Mouse (Mus musculus) forebrain, embryonic 14.5 days (tissue): Measurements from ENCODE around the gene Kif1b. TPM values are rescaled to one million over a fixed set of nuclear protein-coding genes. Genes with fewer than 3 reads are reported as not detected.
"Not testable (repeated sequence)": the region's sequence is repeated elsewhere in the genome, so short reads cannot be mapped to it uniquely, and the experiment has no call there.

Experiments
- ATAC-seq: fragments of 200-750 bp; cut with Nextera tagmentation; 2 replicates; pipeline ENCODE4 v1.8.0; 2017; ENCODE audit warnings: mild to moderate bottlenecking, moderate library complexity
- DNase-seq: peaks from one replicate; pipeline ENCODE4 v3.0.0-alpha.2; 2015; ENCODE audit warnings: low spot score
- H3K27ac ChIP-seq: fragments of 300-500 bp; sonication (generic); 2 replicates; pipeline ENCODE4 v1.5.1; 2014; ENCODE audit warnings: low read depth, mild to moderate bottlenecking, control low read depth, low read length, moderate library complexity
- H3K27me3 ChIP-seq: fragments of 300-500 bp; sonication (generic); replicated peaks from 2 replicates; pipeline ENCODE4 v1.6.1; 2014; ENCODE audit warnings: low read length, control low read depth, mixed read lengths; ENCODE audit not compliant: control insufficient read depth, insufficient read depth
- H3K36me3 ChIP-seq: fragments of 300-500 bp; sonication (generic); 2 replicates; pipeline ENCODE4 v1.6.1; 2014; ENCODE audit warnings: low read length, control low read depth; ENCODE audit not compliant: control insufficient read depth, insufficient read depth
- H3K4me1 ChIP-seq: fragments of 300-500 bp; sonication (generic); 2 replicates; pipeline ENCODE4 v1.6.1; 2014; ENCODE audit warnings: antibody characterized with exemption, low read length, control low read depth; ENCODE audit not compliant: control insufficient read depth, insufficient read depth
- H3K4me2 ChIP-seq: fragments of 300-500 bp; sonication (generic); 2 replicates; pipeline ENCODE4 v1.6.1; 2014; ENCODE audit warnings: mild to moderate bottlenecking, control low read depth, low read length
- H3K4me3 ChIP-seq: fragments of 300-500 bp; sonication (generic); 2 replicates; pipeline ENCODE4 v1.5.1; 2014; ENCODE audit warnings: low read depth, low read length, control low read depth
- H3K9ac ChIP-seq: fragments of 300-500 bp; sonication (generic); 2 replicates; pipeline ENCODE4 v1.6.1; 2014; ENCODE audit warnings: mild to moderate bottlenecking, low read length, control low read depth, moderate library complexity
- H3K9me3 ChIP-seq: fragments of 300-500 bp; sonication (generic); replicated peaks from 2 replicates; pipeline ENCODE4 v1.6.1; 2016; ENCODE audit warnings: low read length, control low read depth, mixed read lengths; ENCODE audit not compliant: control insufficient read depth
- WGBS: fragments of 180-500 bp; shearing (Covaris S2); extraction: QIAGEN DNeasy Blood & Tissue Kit; methylation state at CpG from one replicate; pipeline ENCODE4 v1.1.7; 2014; 5-methylcytosine and 5-hydroxymethylcytosine counted together
- polyA plus RNA-seq: library from polyadenylated mRNA; unstranded; fragments of >200 nt; fragmentation: Nextera tagmentation; extraction: Ambion mirVana; gene quantifications from 2 replicates; pipeline ENCODE4 v1.2.1, GENCODE M21; 2014

Gene Kif1b
- polyA plus RNA-seq, 1 experiment from 2014 or later, result 101 TPM

DNA sequence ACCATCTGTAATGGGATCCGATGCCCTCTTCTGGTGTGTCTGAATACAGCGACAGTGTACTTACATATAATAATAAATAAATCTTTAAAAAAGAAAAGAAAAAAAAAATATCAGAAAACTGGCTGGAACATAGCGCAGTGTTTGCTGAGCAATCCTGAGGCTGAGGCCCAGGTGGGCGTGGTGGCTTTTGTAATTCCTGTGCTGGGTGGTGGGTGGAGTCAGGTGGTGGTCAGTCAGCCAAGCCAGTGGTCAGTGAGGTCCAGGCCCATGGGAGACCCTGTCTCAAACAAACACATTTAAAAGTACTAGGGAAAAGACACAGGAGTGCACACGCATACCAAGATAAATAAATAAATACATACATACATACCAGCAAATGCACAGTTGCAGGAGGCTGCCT is 135.4 kb downstream of the Kif1b start:
- peaks cover 19% of the 10 kb centered on the region for H3K36me3 ChIP-seq
- no peaks in the 10 kb centered on the region for H3K27me3 ChIP-seq
- no peaks in the 10 kb centered on the region for H3K9me3 ChIP-seq
- H3K27ac ChIP-seq, result peak overlapping the region; percentile 44; the same call in 1 of the 2 replicates
- no peaks in the 10 kb centered on the region for H3K4me1 ChIP-seq
- H3K4me3 ChIP-seq, result no peak overlapping the region
- no peak overlapping the region for H3K9ac ChIP-seq
- DNase-seq (no peak), ATAC-seq (no peak)
- 91% methylated on average over 5 of the region's 5 CpGs for WGBS
- H3K4me2 ChIP-seq, result no peak overlapping the region

DNA sequence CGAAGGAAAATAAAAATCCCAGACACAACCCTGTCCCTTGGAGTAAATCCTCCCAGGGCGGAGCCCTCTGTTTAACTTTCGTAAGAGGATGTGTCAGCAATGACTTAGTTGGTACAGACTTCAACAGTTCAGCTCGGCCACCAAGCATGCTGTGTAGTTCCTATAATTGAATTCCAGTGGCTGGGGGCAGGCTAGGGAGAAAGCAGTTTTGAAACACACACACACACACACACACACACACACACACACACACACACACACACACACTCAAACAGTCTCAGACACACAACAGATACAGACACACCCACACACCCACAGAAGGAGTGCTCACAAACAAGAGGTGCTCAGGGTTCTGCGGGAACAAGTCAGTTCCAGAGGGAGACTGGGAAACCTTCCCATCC is 135.9 kb downstream of the Kif1b start:
- H3K4me1 ChIP-seq, result no peaks in the 10 kb centered on the region
- H3K27ac ChIP-seq, result no peak overlapping the region
- no peak for DNase-seq
- H3K27me3 ChIP-seq, result no peaks in the 10 kb centered on the region
- no peak for ATAC-seq
- no peak overlapping the region for H3K9ac ChIP-seq
- peaks cover 14% of the 10 kb centered on the region for H3K36me3 ChIP-seq
- H3K9me3 ChIP-seq, result no peaks in the 10 kb centered on the region
- no peak overlapping the region for H3K4me2 ChIP-seq
- 80% methylated on average over 5 of the region's 5 CpGs for WGBS
- no peak overlapping the region for H3K4me3 ChIP-seq

DNA sequence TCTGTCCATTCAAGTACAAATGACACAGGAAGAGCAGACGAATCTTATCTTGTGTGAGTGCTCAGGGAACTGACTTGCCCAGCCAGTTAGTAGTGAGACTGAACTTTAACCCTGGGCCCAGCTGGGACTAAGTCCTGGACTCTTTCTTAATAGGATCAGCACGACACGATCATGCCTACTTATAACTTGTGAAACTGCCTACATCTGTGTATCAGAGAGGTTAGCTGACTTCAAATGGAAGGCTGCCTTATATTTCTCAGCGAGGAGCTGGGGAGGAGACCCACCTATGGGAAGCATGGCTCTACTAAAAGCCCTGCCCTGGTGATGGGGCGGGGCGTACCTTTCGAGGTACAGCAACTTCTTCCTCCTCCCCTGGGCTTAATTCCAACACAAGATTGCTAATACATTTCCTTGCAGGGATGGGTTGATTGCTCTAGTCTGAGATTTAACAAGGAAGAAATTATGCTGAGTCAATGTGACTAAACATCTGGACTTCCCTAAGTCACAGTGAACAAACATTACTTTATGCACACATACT is 137.0 kb downstream of the Kif1b start:
- H3K9ac ChIP-seq, result no peak overlapping the region
- no peak overlapping the region for H3K27ac ChIP-seq
- H3K4me1 ChIP-seq, result no peaks in the 10 kb centered on the region
- no peak overlapping the region for H3K4me2 ChIP-seq
- no peak for DNase-seq
- no peak overlapping the region for H3K4me3 ChIP-seq
- peaks cover 9% of the 10 kb centered on the region for H3K36me3 ChIP-seq
- H3K27me3 ChIP-seq, result no peaks in the 10 kb centered on the region
- no peak for ATAC-seq
- H3K9me3 ChIP-seq, result no peaks in the 10 kb centered on the region
- 76% methylated on average over 7 of the region's 7 CpGs for WGBS

DNA sequence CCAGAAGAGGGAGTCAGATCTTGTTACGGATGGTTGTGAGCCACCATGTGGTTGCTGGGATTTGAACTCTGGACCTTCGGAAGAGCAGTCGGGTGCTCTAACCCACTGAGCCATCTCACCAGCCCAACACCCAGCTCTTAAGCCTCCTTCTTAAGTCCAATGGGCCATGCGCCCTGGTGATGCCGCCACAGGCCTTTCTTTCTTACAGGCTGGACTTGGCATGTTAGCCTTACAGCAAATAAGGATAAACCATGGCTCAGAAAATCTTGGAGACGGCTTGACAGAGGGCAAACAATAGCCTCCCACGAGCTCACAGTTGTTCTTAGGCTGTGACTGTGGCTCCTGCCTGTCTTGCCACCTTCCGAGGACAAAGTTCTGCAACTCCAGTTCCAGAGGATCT is 137.6 kb downstream of the Kif1b start:
- not testable (repeated sequence) for DNase-seq, ATAC-seq, H3K4me3 ChIP-seq, H3K27ac ChIP-seq, H3K4me2 ChIP-seq, H3K4me1 ChIP-seq, H3K9ac ChIP-seq, H3K9me3 ChIP-seq, H3K36me3 ChIP-seq, H3K27me3 ChIP-seq
- 76% methylated on average over 7 of the region's 8 CpGs for WGBS

DNA sequence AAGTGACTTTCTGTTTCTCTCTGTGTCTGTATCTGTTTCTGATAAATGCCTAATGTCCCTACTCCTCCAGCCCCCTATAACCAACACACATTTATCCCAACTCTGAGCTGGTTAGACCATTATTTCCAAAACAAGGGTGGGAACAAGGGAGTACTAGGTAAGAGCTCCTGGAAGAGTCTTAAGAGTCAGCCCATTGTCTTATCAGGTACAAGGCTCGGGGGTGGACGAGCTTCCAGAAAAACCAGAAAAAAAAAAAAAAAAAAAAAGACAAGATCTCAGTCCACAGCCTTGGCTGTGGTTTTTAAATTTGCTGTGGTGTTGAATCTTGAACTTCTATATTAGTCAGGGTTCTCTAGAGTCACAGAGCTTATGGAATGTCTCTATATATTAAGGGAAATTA is 139.5 kb downstream of the Kif1b start:
- no peaks in the 10 kb centered on the region for H3K9me3 ChIP-seq
- H3K4me2 ChIP-seq, result no peak overlapping the region
- WGBS, result 71% methylated on average over 2 of the region's 2 CpGs

DNA sequence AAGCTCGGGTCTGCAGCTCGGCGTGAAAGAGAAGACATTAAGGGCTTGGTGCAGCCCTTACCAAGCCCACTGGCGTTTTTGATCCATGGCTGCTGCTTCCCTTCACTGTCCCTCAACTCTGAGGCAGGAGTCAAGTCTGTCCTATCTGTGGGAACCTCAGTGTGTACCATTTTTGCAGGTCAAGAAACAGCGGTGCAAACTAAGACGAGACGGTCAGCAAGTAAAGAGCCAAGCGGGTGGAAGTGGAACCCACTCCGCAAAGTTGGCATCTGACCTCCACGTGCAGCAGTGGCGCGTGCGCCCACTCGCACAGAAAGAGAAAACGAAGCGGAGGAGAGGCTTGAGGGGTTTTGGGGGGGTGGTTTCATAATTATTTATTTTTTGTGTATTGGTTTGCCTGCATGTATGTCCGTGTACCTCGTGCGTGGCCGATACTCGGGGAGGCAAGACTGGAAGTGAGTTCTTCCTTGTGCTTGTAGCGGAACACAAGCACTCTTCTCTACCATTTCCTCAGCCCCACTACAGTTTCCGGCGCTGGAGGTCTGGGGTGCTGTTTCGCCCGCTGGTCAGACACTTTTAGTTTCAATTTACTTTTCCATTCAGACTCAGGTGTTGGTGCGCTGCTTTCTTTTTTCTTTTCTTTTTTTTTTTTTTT is 140.4 kb downstream of the Kif1b start:
- peak; percentile 33 for DNase-seq
- no peaks in the 10 kb centered on the region for H3K27me3 ChIP-seq
- 0 out of 2 replicates have a peak, but pooled peaks cover 20% of the 10 kb centered on the region for H3K36me3 ChIP-seq
- H3K4me1 ChIP-seq, result no peaks in the 10 kb centered on the region
- no peaks in the 10 kb centered on the region for H3K9me3 ChIP-seq
- peak; percentile 66 for ATAC-seq
- H3K4me3 ChIP-seq, result peak overlapping the region; percentile 90
- H3K4me2 ChIP-seq, result peak overlapping the region; percentile 79
- H3K27ac ChIP-seq, result no peak overlapping the region
- H3K9ac ChIP-seq, result peak overlapping the region; percentile 88
- WGBS, result under 1% methylated on average over 27 of the region's 27 CpGs

More for the DNA sequence above, 139.5 kb downstream of the Kif1b start:
- DNase-seq, result no peak
- no peak overlapping the region for H3K4me3 ChIP-seq
- H3K27ac ChIP-seq, result no peak overlapping the region
- no peak overlapping the region for H3K9ac ChIP-seq
- no peaks in the 10 kb centered on the region for H3K4me1 ChIP-seq
- no peak for ATAC-seq
- H3K36me3 ChIP-seq, result 0 out of 2 replicates have a peak, but pooled peaks cover 17% of the 10 kb centered on the region
- H3K27me3 ChIP-seq, result no peaks in the 10 kb centered on the region

DNA sequence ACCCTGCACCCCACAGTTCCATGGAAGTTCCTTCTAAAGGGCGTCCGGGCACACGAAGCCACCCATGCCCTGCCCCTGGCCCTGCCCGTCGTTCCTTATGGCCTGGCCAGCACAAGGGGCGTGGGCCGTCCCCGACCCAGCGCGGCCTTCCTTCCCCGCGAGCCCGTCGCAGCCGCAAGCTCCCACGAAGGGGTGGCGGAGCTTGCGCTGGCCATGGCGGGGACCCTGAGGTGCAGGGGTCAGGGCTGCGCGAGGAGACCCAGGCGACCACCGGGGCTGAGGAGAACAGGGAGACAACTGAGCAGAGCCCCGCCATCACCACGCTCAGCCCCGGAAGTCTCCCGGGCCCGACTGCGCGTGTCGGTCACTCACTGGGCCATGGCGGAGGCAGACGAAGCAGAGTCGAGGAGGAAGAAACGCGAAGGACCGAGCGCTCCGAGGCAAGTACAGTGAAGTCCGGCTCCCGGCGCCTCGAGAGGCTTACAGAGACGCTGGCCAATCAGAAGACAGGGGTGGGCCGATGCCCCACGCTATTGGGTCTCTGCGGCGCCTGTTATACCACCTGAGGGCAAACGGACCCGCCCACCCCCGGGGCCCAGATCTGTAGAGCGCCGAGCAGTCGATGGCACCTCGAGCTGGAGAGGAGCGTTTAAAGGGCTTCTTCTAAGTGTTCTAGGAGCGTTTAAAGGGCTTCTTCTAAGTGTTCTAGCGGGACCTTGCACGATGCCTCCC is 141.1 kb downstream of the Kif1b start, which contains the start of gene Pgd:
TSS of gene Pgd (minus strand) at position 557 of the 732 bp plus-strand sequence.
- WGBS, result under 1% methylated on average over 47 of the region's 59 CpGs
- Histone ChIP-seq H3K4me2 (peak within 1 kb of the TSS; percentile 87), H3K4me3 (peak within 1 kb of the TSS; percentile 90), H3K36me3 (peaks cover 26% of the 10 kb centered on the region), H3K9ac (peak within 1 kb of the TSS; percentile 88), H3K27me3 (no peaks in the 10 kb centered on the region), H3K27ac (peak within 1 kb of the TSS; percentile 60), H3K4me1 (no peaks in the 10 kb centered on the region), H3K9me3 (no peaks in the 10 kb centered on the region)
- DNase-seq (peak; percentile 98), ATAC-seq (peak; percentile 100)

- H3K9ac ChIP-seq, result no peak overlapping the region
- no peak overlapping the region for H3K27ac ChIP-seq
- no peak for ATAC-seq
- no peak overlapping the region for H3K4me2 ChIP-seq
- H3K36me3 ChIP-seq, result peaks cover 46% of the 10 kb centered on the region
- no peak overlapping the region for H3K4me3 ChIP-seq
- H3K27me3 ChIP-seq, result no peaks in the 10 kb centered on the region
- no peaks in the 10 kb centered on the region for H3K9me3 ChIP-seq
- H3K4me1 ChIP-seq, result no peaks in the 10 kb centered on the region
- no peak for DNase-seq
- WGBS, result 68% methylated on average over 5 of the region's 5 CpGs
Measured at GRCm38 (mm10) chr4:149164150-149164549, 143.3 kb downstream of the Kif1b start.

DNA sequence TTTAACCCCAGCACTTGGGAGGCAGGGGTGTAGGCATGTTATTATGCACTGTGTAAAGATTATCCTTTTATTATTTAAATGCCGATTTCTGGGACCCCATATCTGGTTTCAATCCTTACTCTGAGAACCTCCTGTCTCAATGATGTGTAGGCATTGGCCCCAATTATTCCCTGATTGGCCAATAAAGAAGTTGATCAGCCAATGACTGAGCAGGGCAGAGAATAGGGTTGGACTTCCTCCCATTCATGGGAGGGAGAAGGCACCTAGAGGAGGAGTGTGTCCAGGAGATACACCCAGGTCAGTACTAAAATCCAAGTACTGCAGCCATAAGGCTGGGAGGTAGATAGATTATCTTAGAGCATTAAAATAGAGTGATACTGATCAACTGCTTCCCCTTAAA is 144.3 kb downstream of the Kif1b start:
- H3K9me3 ChIP-seq, result no peaks in the 10 kb centered on the region
- no peak overlapping the region for H3K4me3 ChIP-seq
- ATAC-seq (no peak), DNase-seq (no peak)
- no peak overlapping the region for H3K27ac ChIP-seq
- H3K9ac ChIP-seq, result no peak overlapping the region
- H3K36me3 ChIP-seq, result peaks cover 55% of the 10 kb centered on the region
- WGBS, result 39% methylated on average over 1 of the region's 1 CpGs
- no peaks in the 10 kb centered on the region for H3K27me3 ChIP-seq
- no peak overlapping the region for H3K4me2 ChIP-seq
- no peaks in the 10 kb centered on the region for H3K4me1 ChIP-seq
